Mouse (Mus musculus) urinary bladder, adult 2 months (tissue): ENCODE results near the gene Gm20604. TPM values are rescaled to one million over a fixed set of nuclear protein-coding genes. Genes with fewer than 3 reads are reported as not detected.

Experiments
- DNase-seq: peaks from one replicate; pipeline ENCODE4 v3.0.0; 2022; ENCODE audit warnings: low spot score
- polyA plus RNA-seq: library from polyadenylated mRNA; depleted of rRNA; stranded (reverse); fragments of >200 nt; gene quantifications from 2 replicates; pipeline ENCODE4 v1.2.3, GENCODE M21; 2012; rRNA removed

Gm20604 gene
- polyA plus RNA-seq: 8.0 and 9.6 TPM in 2 replicates

- DNase-seq: no peak
These were observed at the start of gene Gm20604 for GRCm38 (mm10) chr12:102758403-102758756. Gm20604 (minus strand) TSS chr12:102758672.

DNA sequence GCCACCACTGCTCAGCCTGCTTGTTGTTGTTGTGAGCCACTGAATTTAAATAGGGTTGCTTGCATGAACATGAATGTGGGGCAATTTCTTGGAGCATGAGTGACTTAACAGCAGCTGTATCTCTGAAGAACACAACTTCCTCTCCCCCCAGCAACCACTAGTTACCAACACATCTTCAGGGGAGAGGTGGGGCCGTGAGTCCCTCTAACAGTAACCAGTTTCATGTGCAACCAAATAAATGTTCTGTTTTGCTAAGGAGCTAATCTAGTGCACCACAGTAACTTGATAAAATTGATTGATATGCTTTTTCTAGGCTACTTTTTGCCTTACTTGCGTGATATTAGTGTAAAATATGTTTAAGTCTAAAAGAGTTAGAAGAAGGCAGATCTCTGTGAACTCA lies 41.1 kb upstream of the Gm20604 start:
- DNase-seq: no peak

DNA sequence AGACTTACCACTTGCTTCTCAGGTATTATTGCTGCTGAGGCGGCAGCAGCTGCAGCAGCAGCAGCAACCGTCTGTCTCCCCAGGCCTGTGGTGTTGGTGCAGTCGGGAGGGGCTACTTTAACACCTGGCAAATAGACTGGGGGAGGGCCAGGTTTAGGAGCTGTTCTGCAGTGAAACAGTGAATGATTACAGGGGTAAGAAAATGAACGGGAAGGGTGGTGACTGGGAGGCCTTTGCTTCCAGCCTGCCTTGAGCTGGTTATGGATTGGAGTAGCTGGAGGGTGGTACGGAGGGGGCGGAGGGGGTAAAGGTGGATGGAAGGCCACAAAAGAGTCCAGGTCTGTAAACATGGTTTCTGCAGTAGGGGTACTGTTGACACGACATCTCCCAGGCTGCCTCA lies 29.5 kb upstream of the Gm20604 start:
- no peak for DNase-seq

DNA sequence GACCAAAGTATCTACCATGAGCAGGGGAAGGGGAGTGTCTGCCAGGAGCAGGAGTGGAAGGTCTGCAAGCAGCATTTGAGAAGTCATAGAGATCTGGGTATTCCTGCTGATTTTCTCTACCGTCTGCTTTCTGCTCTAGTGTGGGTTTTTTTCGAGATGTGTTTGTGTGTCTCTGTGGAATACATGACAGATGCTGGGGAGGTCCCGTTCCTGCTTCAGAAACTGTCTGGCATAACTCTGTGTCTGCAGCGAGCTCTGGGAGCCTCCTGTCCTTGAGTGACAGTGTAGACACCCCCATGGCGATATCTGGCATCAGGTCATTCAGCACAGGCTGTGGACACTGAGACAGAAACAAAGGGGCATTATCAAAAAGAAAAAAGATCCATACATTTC lies 27.1 kb upstream of the Gm20604 start:
- no peak for DNase-seq

DNA sequence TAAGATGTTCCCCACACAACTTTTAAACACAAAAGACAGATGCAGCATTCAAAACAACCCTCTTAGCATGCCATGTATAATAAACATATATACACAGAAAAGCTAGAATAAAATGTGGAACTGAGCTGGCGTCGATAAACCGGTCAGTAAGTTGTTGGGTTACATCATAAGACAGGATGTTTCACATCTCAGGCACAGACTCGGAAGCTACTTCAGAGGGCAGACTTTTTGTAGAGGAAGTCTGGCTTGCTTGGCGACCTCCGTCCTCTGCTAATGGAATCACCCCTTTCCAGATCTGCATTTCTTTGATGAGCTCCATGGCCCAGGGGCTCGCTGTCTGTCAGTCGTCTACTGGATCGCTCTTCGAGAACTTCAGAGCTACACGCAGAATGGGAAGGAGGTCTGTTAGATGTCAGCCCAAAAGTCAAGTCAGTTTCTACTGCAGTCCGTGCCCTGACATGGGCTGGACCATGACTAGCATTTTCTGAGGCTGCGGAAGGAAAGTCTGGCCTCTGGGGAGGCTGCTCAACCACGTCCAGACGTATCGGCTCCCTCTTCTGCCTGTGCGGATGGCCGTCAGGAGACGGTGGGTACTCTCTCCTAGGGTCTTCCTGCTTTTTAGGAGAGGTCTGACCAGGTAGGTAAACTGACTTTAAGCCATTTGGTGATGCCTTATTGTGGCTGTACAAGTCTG lies 26.6 kb upstream of the Gm20604 start:
- no peak for DNase-seq

DNA sequence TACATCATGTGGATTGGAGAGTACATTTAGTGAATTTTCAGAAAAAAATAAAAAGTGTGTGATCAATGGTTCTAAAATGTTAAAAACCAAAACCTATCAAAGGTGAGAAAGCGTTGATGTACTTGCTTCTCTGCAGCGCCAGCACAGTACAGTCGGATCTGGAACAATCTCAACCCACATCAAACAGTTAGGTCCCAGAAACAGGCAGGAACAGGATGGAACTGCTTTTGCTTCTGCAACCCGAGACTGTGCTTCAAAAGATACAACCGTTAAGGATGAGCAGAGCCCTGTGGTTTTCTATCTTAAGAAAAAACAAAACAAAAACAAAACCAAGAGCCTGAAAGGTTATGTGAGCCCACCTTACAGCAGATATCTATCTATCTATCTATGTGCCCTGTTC lies 24.4 kb upstream of the Gm20604 start:
- DNase-seq: no peak

- no peak for DNase-seq
These were observed 21.0 kb upstream of the Gm20604 start for GRCm38 (mm10) chr12:102779452-102779851.

DNA sequence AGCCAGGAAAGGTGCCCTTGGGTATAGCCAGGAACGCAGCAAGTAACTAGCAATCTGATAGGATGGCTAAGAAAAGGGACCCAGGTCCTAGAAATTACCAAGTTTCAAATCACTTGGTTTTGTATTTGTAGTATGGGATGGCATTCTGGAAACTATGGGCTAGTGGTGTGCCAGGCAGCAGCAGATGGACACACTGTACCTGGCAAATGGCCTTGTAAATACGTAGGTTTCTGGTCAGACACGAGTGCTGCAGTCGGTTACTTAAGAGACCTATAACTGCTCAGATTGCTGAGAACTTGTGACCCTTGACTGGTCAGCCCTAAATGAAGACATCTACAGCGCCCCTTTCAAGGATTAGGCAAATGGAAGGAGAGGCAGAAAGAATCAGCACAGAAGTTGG lies 19.7 kb upstream of the Gm20604 start:
- DNase-seq: no peak

GRCm38 (mm10) chr12:102776035-102776434 lies 17.6 kb upstream of the Gm20604 start:
- DNase-seq: no peak

- no peak for DNase-seq
These were observed 14.2 kb upstream of the Gm20604 start for GRCm38 (mm10) chr12:102772676-102773075.

DNA sequence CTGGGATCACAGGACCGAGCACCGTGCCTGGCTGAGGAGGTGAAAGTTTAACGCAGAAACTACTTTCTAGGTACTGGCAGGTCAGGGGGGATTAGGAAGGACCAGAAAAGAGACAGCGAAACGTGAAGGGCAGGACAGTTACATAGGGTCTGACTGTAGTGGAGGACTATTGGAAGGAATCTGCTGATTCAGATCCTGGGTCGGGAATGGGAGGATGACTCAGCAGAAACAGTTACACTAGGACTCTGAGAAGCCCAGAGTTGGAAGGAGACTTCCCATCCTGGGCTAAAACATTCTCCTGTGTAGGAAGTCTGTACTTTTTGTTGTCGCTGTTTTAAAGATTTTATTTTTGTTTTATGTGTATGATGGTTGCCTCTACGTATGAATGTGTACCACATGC lies 13.1 kb upstream of the Gm20604 start:
- no peak for DNase-seq

GRCm38 (mm10) chr12:102769000-102769399 lies 10.5 kb upstream of the Gm20604 start:
- DNase-seq: no peak

GRCm38 (mm10) chr12:102763696-102764095 lies 5.2 kb upstream of the Gm20604 start:
- no peak for DNase-seq

GRCm38 (mm10) chr12:102761668-102762067 lies 3.2 kb upstream of the Gm20604 start:
- no peak for DNase-seq

GRCm38 (mm10) chr12:102758936-102759335 lies 464 bp upstream of the Gm20604 start:
- DNase-seq: no peak

DNA sequence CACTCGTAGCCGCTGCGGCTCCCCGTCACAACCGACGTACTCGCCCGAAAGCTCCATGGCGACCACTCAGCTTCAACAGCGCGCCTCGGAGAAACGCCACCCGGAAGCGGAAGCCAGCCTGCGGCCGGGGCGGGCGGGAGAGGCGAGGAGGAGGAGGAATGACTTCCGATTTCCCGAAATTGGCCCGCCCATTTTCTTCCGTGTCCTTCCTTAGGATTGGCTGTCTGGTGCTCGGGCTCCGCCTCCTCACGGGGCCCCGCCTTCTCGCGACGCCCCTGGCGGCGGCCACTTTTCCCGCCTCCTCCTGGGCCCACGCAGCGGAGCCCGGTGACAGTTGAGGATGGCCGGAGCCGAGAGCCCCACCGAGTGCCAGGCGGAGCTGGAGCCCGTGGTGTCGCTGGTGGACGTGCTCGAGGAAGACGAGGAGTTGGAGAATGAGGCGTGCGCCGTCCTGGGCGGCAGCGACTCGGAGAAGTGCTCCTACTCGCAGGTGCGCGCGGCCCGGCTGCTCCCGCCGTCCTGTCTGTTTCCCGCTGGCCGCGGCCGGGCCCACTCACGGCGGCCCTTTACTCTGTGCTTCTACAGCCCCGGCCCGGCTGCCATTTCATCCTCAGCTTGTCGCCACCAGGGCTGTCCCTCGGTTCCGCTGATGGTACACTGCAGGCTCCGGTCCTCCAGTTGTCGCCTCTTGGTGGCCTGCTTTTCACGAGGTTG lies 626 bp downstream of the Gm20604 start, which contains the start of the genes Gm28051, Gon7 and Ubr7:
Gene Gm28051, minus strand, starts transcription at position 77 of the 714 bp plus-strand sequence.
Gene Gon7, minus strand, starts transcription at position 115 of the 714 bp plus-strand sequence.
Gene Ubr7, plus strand, starts transcription at position 279 of the 714 bp plus-strand sequence.
- peak; percentile 94 for DNase-seq

- DNase-seq: no peak
These were observed 1.3 kb downstream of the Gm20604 start for GRCm38 (mm10) chr12:102757055-102757688.

GRCm38 (mm10) chr12:102756304-102756703 lies 2.2 kb downstream of the Gm20604 start:
- no peak for DNase-seq

GRCm38 (mm10) chr12:102748256-102748655 lies 10.2 kb downstream of the Gm20604 start:
- DNase-seq: no peak

DNA sequence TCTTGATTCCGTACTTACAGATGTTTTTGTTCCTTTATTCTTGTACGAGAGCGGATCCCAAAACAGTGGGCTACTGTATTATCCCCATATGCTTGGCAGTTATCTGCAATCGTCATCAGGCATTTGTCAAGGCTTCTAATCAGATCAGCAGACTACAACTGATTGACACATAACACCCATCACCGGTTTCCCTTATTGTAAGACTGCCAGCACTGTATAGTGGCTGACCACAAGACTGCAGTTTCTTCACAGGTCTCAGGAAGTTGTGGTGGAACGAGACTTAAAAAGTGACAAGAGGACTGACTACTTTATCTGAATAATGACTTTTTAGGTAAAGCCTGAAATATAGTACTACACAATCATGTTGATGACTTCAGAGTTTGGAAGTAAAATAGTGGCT lies 13.6 kb downstream of the Gm20604 start:
- no peak for DNase-seq

- peak; percentile 86 for DNase-seq
These were observed 14.6 kb downstream of the Gm20604 start, which contains the start of the genes Moap1 and Tmem251 for GRCm38 (mm10) chr12:102743589-102744574. Moap1 (minus strand) TSS chr12:102743661. Tmem251 (plus strand) TSS chr12:102743762.
